Mouse (Mus musculus) heart, embryonic 13.5 days (tissue): Measurements from ENCODE around the gene Sema3f. TPM values are rescaled to one million over a fixed set of nuclear protein-coding genes. Genes with fewer than 3 reads are reported as not detected.
"Not testable (repeated sequence)": the region's sequence is repeated elsewhere in the genome, so short reads cannot be mapped to it uniquely, and the experiment has no call there.

Experiments used
- ATAC-seq: fragments of 200-750 bp; cut with Nextera tagmentation; 2 replicates; pipeline ENCODE4 v1.8.0; 2017; ENCODE audit warnings: moderate TSS enrichment; ENCODE audit not compliant: insufficient number of reproducible peaks, low FRiP score, low TSS enrichment; ENCODE audit errors: extremely low read depth
- H3K27ac ChIP-seq: fragments of 300-500 bp; sonication (generic); replicated peaks from 2 replicates; pipeline ENCODE4 v1.5.1; 2015; ENCODE audit warnings: moderate library complexity, mild to moderate bottlenecking, inconsistent platforms
- H3K27me3 ChIP-seq: fragments of 300-500 bp; sonication (generic); replicated peaks from 2 replicates; pipeline ENCODE4 v1.6.1; 2015; ENCODE audit warnings: mild to moderate bottlenecking, inconsistent platforms
- H3K36me3 ChIP-seq: fragments of 300-500 bp; sonication (generic); 2 replicates; pipeline ENCODE4 v1.6.1; 2015; ENCODE audit warnings: mild to moderate bottlenecking, inconsistent platforms
- H3K4me1 ChIP-seq: fragments of 300-500 bp; sonication (generic); 2 replicates; pipeline ENCODE4 v1.6.1; 2015; ENCODE audit warnings: inconsistent platforms
- H3K4me2 ChIP-seq: fragments of 300-500 bp; sonication (generic); 2 replicates; pipeline ENCODE4 v1.6.1; 2015; ENCODE audit warnings: inconsistent platforms, mild to moderate bottlenecking, moderate library complexity
- H3K4me3 ChIP-seq: fragments of 300-500 bp; sonication (generic); 2 replicates; pipeline ENCODE4 v1.5.1; 2015; ENCODE audit warnings: moderate library complexity, mild to moderate bottlenecking, inconsistent platforms
- H3K9ac ChIP-seq: fragments of 300-500 bp; sonication (generic); 2 replicates; pipeline ENCODE4 v1.6.1; 2015; ENCODE audit warnings: inconsistent platforms, mild to moderate bottlenecking, moderate library complexity
- H3K9me3 ChIP-seq: fragments of 300-500 bp; sonication (generic); 2 replicates; pipeline ENCODE4 v1.6.1; 2016; ENCODE audit warnings: inconsistent platforms
- WGBS: fragments of 180-500 bp; shearing (Covaris S2); methylation state at CpG from one replicate; pipeline ENCODE4 v1.1.7; 2015; ENCODE audit warnings: mixed read lengths; 5-methylcytosine and 5-hydroxymethylcytosine counted together
- polyA plus RNA-seq: library from polyadenylated mRNA; unstranded; fragments of >200 nt; fragmentation: Nextera tagmentation; extraction: Ambion mirVana; gene quantifications from 2 replicates; pipeline ENCODE4 v1.2.1, GENCODE M21; 2015

Gene Sema3f
- polyA plus RNA-seq, 1 experiment from 2014 or later = 6.3 TPM

DNA sequence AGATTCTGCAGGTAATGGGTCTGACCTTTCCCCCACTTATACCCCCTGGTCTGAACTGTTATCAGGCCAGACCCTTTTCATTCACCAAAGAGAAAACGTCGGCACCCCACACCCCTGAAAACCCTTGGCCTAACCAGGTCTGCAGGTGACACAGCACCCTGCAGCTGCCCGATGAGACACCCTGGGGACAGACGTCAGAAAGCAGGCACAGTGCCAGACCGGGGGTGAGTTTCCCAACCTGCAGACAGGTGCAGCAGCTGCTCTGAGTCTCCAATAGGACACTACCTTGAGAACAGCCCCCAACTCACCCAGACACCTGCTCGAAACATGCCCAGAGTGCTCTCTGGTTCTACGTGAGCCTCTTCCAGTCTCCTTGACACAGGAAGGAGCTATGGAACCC lies 21.3 kb downstream of the Sema3f start:
- Histone ChIP-seq H3K4me2 (no peak overlapping the region), H3K27ac (no peak overlapping the region), H3K9ac (no peak overlapping the region), H3K27me3 (peaks cover 8% of the 10 kb centered on the region; the same call in 1 of the 2 replicates), H3K9me3 (no peaks in the 10 kb centered on the region), H3K4me1 (peaks cover 23% of the 10 kb centered on the region), H3K36me3 (peaks cover 38% of the 10 kb centered on the region), H3K4me3 (no peak overlapping the region)
- no peak for ATAC-seq
- 60% methylated on average over 7 of the region's 7 CpGs for WGBS

GRCm38 (mm10) chr9:107688415-107688814 lies 21.9 kb downstream of the Sema3f start:
- H3K4me3 ChIP-seq = no peak overlapping the region
- H3K4me2 ChIP-seq = no peak overlapping the region
- no peak overlapping the region for H3K27ac ChIP-seq
- H3K9me3 ChIP-seq = no peaks in the 10 kb centered on the region
- H3K9ac ChIP-seq = no peak overlapping the region
- WGBS = 74% methylated on average over 5 of the region's 5 CpGs
- ATAC-seq = no peak
- H3K4me1 ChIP-seq = peaks cover 17% of the 10 kb centered on the region
- H3K27me3 ChIP-seq = peaks cover 11% of the 10 kb centered on the region; the same call in 1 of the 2 replicates
- H3K36me3 ChIP-seq = peaks cover 38% of the 10 kb centered on the region

DNA sequence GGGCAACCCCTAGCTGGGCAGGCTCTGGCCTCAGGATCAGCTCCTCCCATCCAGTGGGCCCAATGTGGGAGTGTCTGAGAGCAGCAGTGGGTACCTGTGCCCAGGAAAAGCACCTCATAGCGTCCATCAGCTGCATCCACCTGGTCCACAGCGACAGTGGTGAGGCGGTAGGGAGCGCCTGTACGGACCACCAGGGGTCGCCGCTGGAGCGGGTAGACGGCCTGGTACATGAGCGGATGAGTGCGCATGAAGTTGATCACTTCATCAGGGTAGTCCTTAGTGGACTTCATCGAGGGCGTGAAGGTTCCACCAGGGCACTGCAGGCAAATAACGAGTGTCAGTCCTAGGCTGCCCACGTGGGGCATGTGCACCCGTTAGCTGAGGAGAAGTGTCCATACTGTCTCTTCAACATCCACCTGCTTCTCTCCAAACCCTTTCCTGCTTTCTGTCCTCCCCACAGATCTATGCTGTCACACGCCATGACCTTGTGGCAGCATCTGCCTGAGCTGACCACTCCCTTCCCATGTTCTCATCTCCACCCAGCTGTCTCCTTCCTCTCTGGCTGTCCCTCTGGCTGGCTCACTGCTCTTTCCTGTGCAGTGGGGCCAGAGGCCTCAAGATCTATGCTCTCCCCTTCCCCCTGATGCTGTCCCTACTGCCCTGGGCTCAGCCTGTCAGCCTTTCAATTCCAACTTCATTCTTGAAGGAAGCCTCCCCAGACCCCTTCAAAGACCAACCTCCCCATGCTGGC lies 24.9 kb downstream of the Sema3f start:
- Histone ChIP-seq H3K9me3 (no peaks in the 10 kb centered on the region), H3K36me3 (peaks cover 25% of the 10 kb centered on the region), H3K4me3 (no peak overlapping the region), H3K9ac (0 out of 2 replicates have a peak overlapping the region, but pooled peaks have one; percentile 28), H3K27ac (no peak overlapping the region), H3K4me1 (peaks cover 7% of the 10 kb centered on the region), H3K27me3 (peaks cover 18% of the 10 kb centered on the region), H3K4me2 (no peak overlapping the region)
- WGBS = 36% methylated on average over 17 of the region's 17 CpGs
- no peak for ATAC-seq

GRCm38 (mm10) chr9:107682405-107682804 lies 27.9 kb downstream of the Sema3f start:
- Histone ChIP-seq H3K9ac (no peak overlapping the region; the same call in 1 of the 2 replicates), H3K27ac (no peak overlapping the region), H3K27me3 (peaks cover 41% of the 10 kb centered on the region), H3K4me1 (peaks cover 7% of the 10 kb centered on the region), H3K4me2 (no peak overlapping the region), H3K36me3 (peaks cover 15% of the 10 kb centered on the region), H3K4me3 (no peak overlapping the region), H3K9me3 (no peaks in the 10 kb centered on the region)
- WGBS = 83% methylated on average over 20 of the region's 20 CpGs
- no peak for ATAC-seq

DNA sequence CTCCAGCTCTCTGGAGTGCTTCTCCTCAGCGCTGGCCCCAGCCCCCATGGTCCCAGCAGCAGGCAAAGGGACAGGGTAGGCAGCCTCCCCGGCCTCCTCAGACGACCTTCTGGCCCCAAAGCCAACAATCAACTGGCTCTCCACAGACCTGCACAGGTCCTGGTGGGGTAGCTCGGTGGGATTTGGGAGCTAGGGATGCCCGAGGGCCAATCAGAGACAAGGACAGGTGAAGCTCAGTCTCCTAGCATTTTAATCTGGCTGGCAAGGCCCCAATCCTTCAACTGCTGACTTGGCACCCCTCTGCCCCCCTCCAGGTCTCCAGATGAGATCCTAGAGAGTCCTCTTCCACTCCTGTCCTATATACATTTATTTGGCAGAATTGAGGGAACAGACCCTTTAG lies 30.8 kb downstream of the Sema3f start, which contains the start of gene Gnat1:
TSS of gene Gnat1 (minus strand) at position 212 of the 400 bp plus-strand sequence.
- Histone ChIP-seq H3K9ac (no peak within 1 kb of the TSS; the same call in 1 of the 2 replicates), H3K36me3 (peaks cover 7% of the 10 kb centered on the region), H3K4me2 (no peak within 1 kb of the TSS), H3K9me3 (no peaks in the 10 kb centered on the region), H3K27ac (no peak within 1 kb of the TSS), H3K4me1 (peaks cover 17% of the 10 kb centered on the region), H3K4me3 (no peak within 1 kb of the TSS), H3K27me3 (peaks cover 66% of the 10 kb centered on the region)
- WGBS = 33% methylated on average over 5 of the region's 5 CpGs
- no peak for ATAC-seq

DNA sequence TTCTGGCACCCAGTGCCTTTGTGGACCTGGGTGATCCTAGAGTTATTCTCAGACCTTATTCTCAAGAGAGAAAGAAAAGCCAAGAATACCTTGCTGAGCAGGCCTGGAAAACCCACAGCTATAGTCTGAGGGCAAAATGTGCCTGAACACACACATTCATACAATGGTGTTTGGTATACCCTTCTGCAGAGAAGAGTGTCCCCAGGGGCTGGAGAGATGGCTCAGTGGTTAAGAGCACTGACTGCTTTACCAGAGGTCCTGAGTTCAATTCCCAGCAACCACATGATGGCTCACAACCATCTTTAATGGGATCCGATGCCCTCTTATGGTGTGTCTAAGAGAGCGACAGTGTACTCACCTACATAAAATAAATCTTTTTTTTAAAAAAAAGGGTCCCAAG lies 31.4 kb downstream of the Sema3f start:
- Histone ChIP-seq H3K27me3 (peaks cover 73% of the 10 kb centered on the region), H3K9me3 (no peaks in the 10 kb centered on the region), H3K4me2 (no peak overlapping the region), H3K9ac (no peak overlapping the region), H3K27ac (no peak overlapping the region), H3K4me3 (no peak overlapping the region), H3K36me3 (peaks cover 5% of the 10 kb centered on the region), H3K4me1 (peaks cover 17% of the 10 kb centered on the region)
- 85% methylated on average over 2 of the region's 2 CpGs for WGBS
- no peak for ATAC-seq

GRCm38 (mm10) chr9:107677819-107678526 lies 32.3 kb downstream of the Sema3f start:
- not testable (repeated sequence) for H3K9me3 ChIP-seq, H3K36me3 ChIP-seq, H3K4me3 ChIP-seq, H3K27ac ChIP-seq, H3K9ac ChIP-seq, ATAC-seq, H3K4me2 ChIP-seq
- H3K4me1 ChIP-seq = peaks cover 17% of the 10 kb centered on the region
- H3K27me3 ChIP-seq = peaks cover 72% of the 10 kb centered on the region
- WGBS = 37% methylated on average over 14 of the region's 14 CpGs

GRCm38 (mm10) chr9:107677091-107677784 lies 33.0 kb downstream of the Sema3f start:
- ATAC-seq = no peak
- Histone ChIP-seq H3K9ac (no peak overlapping the region), H3K27me3 (peaks cover 72% of the 10 kb centered on the region), H3K4me2 (0 out of 2 replicates have a peak overlapping the region, but pooled peaks have one; percentile 74), H3K9me3 (no peaks in the 10 kb centered on the region), H3K4me1 (peaks cover 17% of the 10 kb centered on the region), H3K27ac (no peak overlapping the region), H3K4me3 (0 out of 2 replicates have a peak overlapping the region, but pooled peaks have one; percentile 46), H3K36me3 (peaks cover under 1% of the 10 kb centered on the region; the same call in 1 of the 2 replicates)
- WGBS = 15% methylated on average over 17 of the region's 17 CpGs

GRCm38 (mm10) chr9:107676302-107676701 lies 34.0 kb downstream of the Sema3f start:
- Histone ChIP-seq H3K9ac (peak overlapping the region; percentile 69), H3K27me3 (peaks cover 69% of the 10 kb centered on the region), H3K9me3 (no peaks in the 10 kb centered on the region), H3K27ac (no peak overlapping the region), H3K36me3 (no peaks in the 10 kb centered on the region), H3K4me3 (peak overlapping the region; percentile 46), H3K4me1 (peaks cover 17% of the 10 kb centered on the region), H3K4me2 (peak overlapping the region; percentile 74)
- no peak for ATAC-seq
- 3% methylated on average over 25 of the region's 25 CpGs for WGBS

GRCm38 (mm10) chr9:107675671-107676301 lies 34.5 kb downstream of the Sema3f start:
- WGBS = under 1% methylated on average over 39 of the region's 39 CpGs
- peak overlapping the region; percentile 74 for H3K4me2 ChIP-seq
- no peak overlapping the region for H3K27ac ChIP-seq
- H3K27me3 ChIP-seq = peaks cover 69% of the 10 kb centered on the region
- 0 out of 2 replicates have a peak, but pooled peaks have one; percentile 37 for ATAC-seq
- H3K36me3 ChIP-seq = no peaks in the 10 kb centered on the region
- no peaks in the 10 kb centered on the region for H3K9me3 ChIP-seq
- peaks cover 17% of the 10 kb centered on the region for H3K4me1 ChIP-seq
- H3K4me3 ChIP-seq = peak overlapping the region; percentile 46
- H3K9ac ChIP-seq = peak overlapping the region; percentile 69
